Mouse (Mus musculus) 3134 (cell line): Measurements from ENCODE around the gene Tmem205.

Source experiments
- DNase-seq: peaks from one replicate; pipeline ENCODE4 v3.0.0-alpha.2; 2011; ENCODE audit warnings: low spot score; ENCODE audit not compliant: insufficient read length; ENCODE audit errors: extremely low read depth

Tmem205 gene

GRCm38 (mm10) chr9:21918692-21919384 lies 8.5 kb downstream of the Tmem205 start:
- DNase-seq, result no peak

- peak; percentile 95 for DNase-seq
These were observed 9.2 kb downstream of the Tmem205 start, which contains the start of gene Rab3d for GRCm38 (mm10) chr9:21918035-21918592. Gene Rab3d, minus strand, starts transcription at chr9:21918192.

- DNase-seq, result no peak
These were observed 9.8 kb downstream of the Tmem205 start for GRCm38 (mm10) chr9:21917493-21918034.

GRCm38 (mm10) chr9:21916851-21917492 lies 10.4 kb downstream of the Tmem205 start:
- DNase-seq, result no peak

GRCm38 (mm10) chr9:21909474-21910223 lies 17.7 kb downstream of the Tmem205 start:
- no peak for DNase-seq

GRCm38 (mm10) chr9:21908216-21908615 lies 19.1 kb downstream of the Tmem205 start:
- no peak for DNase-seq

- no peak for DNase-seq
These were observed 23.3 kb downstream of the Tmem205 start for GRCm38 (mm10) chr9:21904031-21904430.

GRCm38 (mm10) chr9:21901223-21901820 lies 26.0 kb downstream of the Tmem205 start:
- peak; percentile 53 for DNase-seq

- no peak for DNase-seq
These were observed 38.1 kb downstream of the Tmem205 start for GRCm38 (mm10) chr9:21889229-21889628.

GRCm38 (mm10) chr9:21876601-21877000 lies 50.8 kb downstream of the Tmem205 start:
- DNase-seq, result no peak

GRCm38 (mm10) chr9:21872204-21872603 lies 55.2 kb downstream of the Tmem205 start:
- DNase-seq, result no peak
